In genomic region chr13:102596101-102596500, GRCm38 (mm10) we compare ENCODE assay signal across 28 mouse cellular contexts.
A peak's percentile ranks its signal among the peaks of the same experiment; 100 is the strongest.
DNase-seq lines count a peak whose midpoint lies in the region; ATAC-seq and TF ChIP-seq lines count a peak whose summit lies in the region.
"Had no signal": no experiment of that assay in that cellular context is flagged by ENCODE, and none has a peak within 500 bp of the region (broad histone marks: within the 10 kb centered on the region; RNA-seq: fewer than 3 reads in every experiment).

No protein-coding gene starts in this region.

- H3K27me3 ChIP-seq in heart, embryonic 15.5 days, result no peaks in the 10 kb centered on the region
- H3K27me3 ChIP-seq: embryonic facial prominence, embryonic 15.5 days; forebrain, embryonic 12.5 days; intestine, embryonic 15.5 days; limb, embryonic 15.5 days; liver, embryonic 13.5 days; megakaryocyte, embryonic 14.5 days; Patski; stomach, embryonic 15.5 days had no signal

- H3K9me3 ChIP-seq in heart, embryonic 15.5 days (replicated peaks), result no peaks in the 10 kb centered on the region
- H3K9me3 ChIP-seq: embryonic facial prominence, embryonic 10.5 days; embryonic facial prominence, embryonic 15.5 days; forebrain, embryonic 12.5 days; intestine, embryonic 15.5 days; limb, embryonic 10.5 days; limb, embryonic 15.5 days; liver, embryonic 13.5 days; megakaryocyte, embryonic 14.5 days; stomach, embryonic 15.5 days had no signal

- H3K9ac ChIP-seq in heart, embryonic 15.5 days, result no peak overlapping the region
- H3K9ac ChIP-seq: embryonic facial prominence, embryonic 15.5 days; forebrain, embryonic 12.5 days; forebrain, postnatal 0 days; intestine, embryonic 15.5 days; limb, embryonic 15.5 days; liver, embryonic 13.5 days; stomach, embryonic 15.5 days had no signal

- DNase-seq in gastrocnemius, adult 2 months, result no peak
- DNase-seq in gastrocnemius, postnatal 25 days, result no peak
- DNase-seq in heart, adult 11 months, result no peak
- DNase-seq in layer of hippocampus, adult 11-12 months (ENCODE audit: low spot score), result peak; percentile 1
- DNase-seq in layer of hippocampus, adult 9-11 months, result no peak
- DNase-seq in brain, adult 2 months (ENCODE audit: low read depth, low spot score), result peak; percentile 42
- DNase-seq: adrenal gland, postnatal 10 days; cerebellum, adult 11-12 months; gastrocnemius, postnatal 10 days; kidney, adult 9 months; kidney, postnatal 10 days; liver, embryonic 13.5 days; lung, adult 18-20 months; lung, postnatal 4 days; midbrain, embryonic 14.5 days had no signal

- no peaks in the 10 kb centered on the region for H3K36me3 ChIP-seq in heart, embryonic 15.5 days
- H3K36me3 ChIP-seq: embryonic facial prominence, embryonic 10.5 days; embryonic facial prominence, embryonic 15.5 days; forebrain, embryonic 12.5 days; intestine, embryonic 15.5 days; limb, embryonic 10.5 days; limb, embryonic 15.5 days; liver, embryonic 13.5 days; stomach, embryonic 15.5 days had no signal

- 91% methylated on average over 2 of the region's 2 CpGs for WGBS in heart, embryonic 15.5 days

- no peak for ATAC-seq in heart, embryonic 15.5 days (replicated peaks; ENCODE audit: insufficient number of reproducible peaks, insufficient read depth, low FRiP score, low read depth)
- ATAC-seq: hindbrain, embryonic 16.5 days; intestine, embryonic 15.5 days; lung, postnatal 0 days; Patski had no signal

- 0 out of 2 replicates have a peak overlapping the region, but pooled peaks have one; percentile 28 for H3K27ac ChIP-seq in gastrocnemius, adult 2 months
- peak overlapping the region; percentile 72 for H3K27ac ChIP-seq in heart, embryonic 15.5 days
- H3K27ac ChIP-seq: embryonic facial prominence, embryonic 10.5 days; embryonic facial prominence, embryonic 15.5 days; forebrain, embryonic 12.5 days; intestine, embryonic 15.5 days; limb, embryonic 10.5 days; limb, embryonic 15.5 days; liver, embryonic 13.5 days; stomach, embryonic 15.5 days had no signal

- intact Hi-C loops in gastrocnemius, adult 2 months (cut with DNase I), result no loop called here

- no peak overlapping the region for H3K4me3 ChIP-seq in gastrocnemius, adult 2 months
- no peak overlapping the region for H3K4me3 ChIP-seq in heart, embryonic 15.5 days
- H3K4me3 ChIP-seq: embryonic facial prominence, embryonic 10.5 days; embryonic facial prominence, embryonic 15.5 days; forebrain, embryonic 12.5 days; intestine, embryonic 15.5 days; limb, embryonic 10.5 days; limb, embryonic 15.5 days; liver, embryonic 13.5 days; megakaryocyte, embryonic 14.5 days; stomach, embryonic 15.5 days had no signal

- no peak for TF ChIP-seq CTCF in gastrocnemius, adult 2 months (IDR thresholded peaks at IDR 0.05)

- no peak overlapping the region for H3K4me2 ChIP-seq in heart, embryonic 15.5 days
- H3K4me2 ChIP-seq: embryonic facial prominence, embryonic 15.5 days; forebrain, embryonic 12.5 days; intestine, embryonic 15.5 days; limb, embryonic 15.5 days; liver, embryonic 13.5 days; stomach, embryonic 15.5 days had no signal

- H3K4me1 ChIP-seq in heart, embryonic 15.5 days (replicated peaks), result peaks cover 37% of the 10 kb centered on the region
- H3K4me1 ChIP-seq: limb, embryonic 10.5 days; liver, embryonic 13.5 days had no signal

Comparison
In these comparisons a context has a peak if more than half of its experiments do, and no peak if none do; other contexts are left out.
1. DNase-seq: peak in layer of hippocampus, adult 11-12 months (single experiment) and brain, adult 2 months (single experiment); none in gastrocnemius, adult 2 months (single experiment), gastrocnemius, postnatal 25 days (single experiment), heart, adult 11 months (single experiment) and layer of hippocampus, adult 9-11 months (single experiment).